Comparison of ENCODE assay signal across 10 mouse cellular contexts in genomic region chr10:69253075-69253685, GRCm38 (mm10). TPM values are rescaled to one million over a fixed set of nuclear protein-coding genes. Genes with fewer than 3 reads are reported as not detected.
DNase-seq lines count a peak whose midpoint lies in the region; ATAC-seq and TF ChIP-seq lines count a peak whose summit lies in the region.
"Had no signal": no experiment of that assay in that cellular context is flagged by ENCODE, and none has a peak within 500 bp of the region (broad histone marks: within the 10 kb centered on the region; RNA-seq: fewer than 3 reads in every experiment).

No protein-coding gene starts in this region.

- peak overlapping the region; percentile 67 for H3K27ac ChIP-seq in lung, embryonic 16.5 days (ENCODE audit: low read length)
- peak overlapping the region; percentile 89 for H3K27ac ChIP-seq in kidney, embryonic 14.5 days (ENCODE audit: low read depth, low read length)
- H3K27ac ChIP-seq in neural tube, embryonic 14.5 days (ENCODE audit: low read depth, low read length): no peak overlapping the region
- H3K27ac ChIP-seq: liver, embryonic 14.5 days had no signal

- H3K27me3 ChIP-seq in lung, embryonic 16.5 days (ENCODE audit: control insufficient read depth, insufficient read depth, low read depth, low read length): no peaks in the 10 kb centered on the region
- no peaks in the 10 kb centered on the region for H3K27me3 ChIP-seq in kidney, embryonic 14.5 days (ENCODE audit: control insufficient read depth, insufficient read depth, low read length)
- no peaks in the 10 kb centered on the region for H3K27me3 ChIP-seq in neural tube, embryonic 14.5 days (ENCODE audit: control insufficient read depth, insufficient read depth, low read length)

- no peak overlapping the region for H3K4me3 ChIP-seq in lung, embryonic 16.5 days (ENCODE audit: low read length)
- no peak overlapping the region for H3K4me3 ChIP-seq in lung, adult 2 months (replicated peaks; ENCODE audit: extremely low read depth, low read depth, low read length)
- no peak overlapping the region for H3K4me3 ChIP-seq in kidney, embryonic 14.5 days (ENCODE audit: low read length)
- H3K4me3 ChIP-seq in neural tube, embryonic 14.5 days (ENCODE audit: low read depth, low read length): no peak overlapping the region

- whole genome bisulfite sequencing in lung, embryonic 16.5 days: 39% methylated on average over 5 of the region's 5 CpGs
- WGBS in lung, adult 2 months: 25% methylated on average over 5 of the region's 5 CpGs
- WGBS in kidney, embryonic 14.5 days: 18% methylated on average over 5 of the region's 5 CpGs
- 48% methylated on average over 5 of the region's 5 CpGs for WGBS in neural tube, embryonic 14.5 days

- no peak overlapping the region for H3K9ac ChIP-seq in lung, embryonic 16.5 days (ENCODE audit: low read length)
- H3K9ac ChIP-seq in kidney, embryonic 14.5 days (ENCODE audit: low read depth, low read length): 0 out of 2 replicates have a peak overlapping the region, but pooled peaks have one; percentile 23
- H3K9ac ChIP-seq in neural tube, embryonic 14.5 days (replicated peaks; ENCODE audit: low read depth, low read length): no peak overlapping the region
- H3K9ac ChIP-seq: liver, embryonic 14.5 days had no signal

- TF ChIP-seq CTCF in lung, adult 2 months (IDR thresholded peaks at IDR 0.05; ENCODE audit: insufficient read depth, low read length): no peak

- intact Hi-C loops in left cerebral cortex, postnatal 25 days (cut with DNase I): no loop called here

- peak; percentile 63 for ATAC-seq in lung, embryonic 16.5 days (ENCODE audit: low read depth)
- ATAC-seq in kidney, embryonic 14.5 days (ENCODE audit: low FRiP score, low TSS enrichment): peak; percentile 55
- peak; percentile 44; the same call in 1 of the 2 replicates for ATAC-seq in neural tube, embryonic 14.5 days (ENCODE audit: low read depth)

- no peak overlapping the region for H3K4me2 ChIP-seq in lung, embryonic 16.5 days (ENCODE audit: low read depth, low read length)
- H3K4me2 ChIP-seq in kidney, embryonic 14.5 days (replicated peaks; ENCODE audit: low read depth, low read length): no peak overlapping the region
- H3K4me2 ChIP-seq in neural tube, embryonic 14.5 days (ENCODE audit: low read depth, low read length): no peak overlapping the region

- H3K36me3 ChIP-seq in lung, embryonic 16.5 days (ENCODE audit: control insufficient read depth, insufficient read depth, low read length): no peaks in the 10 kb centered on the region; the same call in 1 of the 2 replicates
- peaks cover 9% of the 10 kb centered on the region; the same call in 1 of the 2 replicates for H3K36me3 ChIP-seq in kidney, embryonic 14.5 days (ENCODE audit: control insufficient read depth, insufficient read depth, low read length)
- H3K36me3 ChIP-seq in neural tube, embryonic 14.5 days (ENCODE audit: control insufficient read depth, insufficient read depth, low read length): no peaks in the 10 kb centered on the region
- H3K36me3 ChIP-seq: G1E had no signal

- H3K9me3 ChIP-seq in lung, embryonic 16.5 days (ENCODE audit: control insufficient read depth, low read length): no peaks in the 10 kb centered on the region
- no peaks in the 10 kb centered on the region for H3K9me3 ChIP-seq in kidney, embryonic 14.5 days (ENCODE audit: control insufficient read depth, low read length)
- no peaks in the 10 kb centered on the region for H3K9me3 ChIP-seq in neural tube, embryonic 14.5 days (ENCODE audit: control insufficient read depth, low read length)

- no peak for DNase-seq in lung, adult 2 months
- DNase-seq in heart, adult 9 months (ENCODE audit: low spot score in 2 of 2): peak; percentile 67 to 76
- no peak for DNase-seq in spleen, postnatal 4 days (ENCODE audit: low spot score in 2 of 2)
- no peak for DNase-seq in left cerebral cortex, postnatal 25 days (ENCODE audit: low spot score in 2 of 2)
- DNase-seq in frontal cortex, adult 2 months (ENCODE audit: extremely low spot score in 1 of 2, low spot score in 1 of 2): no peak

- no peak for TF ChIP-seq POLR2A in lung, adult 2 months (IDR thresholded peaks at IDR 0.05; ENCODE audit: borderline replicate concordance, extremely low read depth, low read depth, low read length)

- H3K4me1 ChIP-seq in lung, embryonic 16.5 days (replicated peaks; ENCODE audit: control insufficient read depth, insufficient read depth, low read length): peaks cover 18% of the 10 kb centered on the region
- H3K4me1 ChIP-seq in lung, adult 2 months (ENCODE audit: control insufficient read depth, insufficient read depth, low read length): peaks cover 9% of the 10 kb centered on the region; the same call in 1 of the 2 replicates
- peaks cover 37% of the 10 kb centered on the region for H3K4me1 ChIP-seq in kidney, embryonic 14.5 days (ENCODE audit: control insufficient read depth, insufficient read depth, low read length)
- H3K4me1 ChIP-seq in neural tube, embryonic 14.5 days (ENCODE audit: control insufficient read depth, insufficient read depth, low read length): peaks cover 9% of the 10 kb centered on the region

RNA-seq across cellular contexts. Expression of gene A930033H14Rik, which starts 40.3 kb away (rescaled TPM):
- 1.2 and 1.5 TPM in 2 replicates for polyA plus RNA-seq in lung, embryonic 16.5 days (2015; fragmentation: Nextera tagmentation; extraction: Ambion mirVana)
- 0.53 and 1.0 TPM in 2 replicates for polyA plus RNA-seq in lung, adult 2 months (2012; rRNA removed)
- 1.5 and 2.6 TPM in 2 replicates for polyA plus RNA-seq in kidney, embryonic 14.5 days (2014; fragmentation: Nextera tagmentation; extraction: Ambion mirVana)
- 1.5 and 1.8 TPM in 2 replicates for polyA plus RNA-seq in neural tube, embryonic 14.5 days (2014; fragmentation: Nextera tagmentation; extraction: Ambion mirVana)
- 1 to 10 TPM; 3.6 to 4.0 TPM for total RNA-seq in left cerebral cortex, postnatal 25 days (2021)
- polyA plus RNA-seq in frontal cortex, adult 2 months (2012; rRNA removed): 1.7 and 1.8 TPM in 2 replicates
- polyA plus RNA-seq: G1E had no signal

Comparison
In these comparisons a context has a peak if more than half of its experiments do, and no peak if none do; other contexts are left out.
1. DNase-seq: peak in heart, adult 9 months (2 of 2); none in lung, adult 2 months (single experiment), spleen, postnatal 4 days (0 of 2), left cerebral cortex, postnatal 25 days (0 of 2) and frontal cortex, adult 2 months (0 of 2).
2. Peak in every context shown above with its lines, with median percentiles within 50 percentile points of each other: ATAC-seq.